Mouse (Mus musculus): ENCODE measurements around the gene Gm5294.

Gene Gm5294

DNA sequence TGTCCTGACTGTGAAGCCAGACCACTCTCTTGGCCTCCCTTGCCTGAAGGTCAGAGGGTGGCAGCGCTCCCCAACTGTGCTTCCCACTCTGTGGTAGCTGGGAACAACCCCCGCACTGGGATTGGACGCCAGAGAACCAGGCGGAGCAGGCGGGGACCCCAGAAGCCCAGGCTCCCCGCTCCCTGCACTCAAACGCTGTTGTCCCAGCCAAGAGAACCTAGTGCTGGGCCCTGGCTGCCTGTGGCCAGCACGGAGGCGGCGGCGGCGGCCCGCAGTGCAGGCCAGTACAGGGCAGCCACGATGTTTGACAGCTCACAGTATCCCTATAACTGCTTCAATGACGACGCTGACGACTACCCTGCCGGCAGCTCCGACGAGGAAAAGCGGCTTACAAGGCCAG, at the start of gene Gm5294:
TSS of gene Gm5294 (plus strand) at position 301 of the 400 bp plus-strand sequence.
- no peak for DNase-seq (ENCODE audit: extremely low spot score, low read depth, low spot score)

- no peak for DNase-seq (ENCODE audit: extremely low spot score, low read depth, low spot score)
Measured at GRCm38 (mm10) chr5:138775096-138775495, 44.8 kb upstream of the Gm5294 start.

- no peak for DNase-seq (ENCODE audit: extremely low spot score, low read depth, low spot score)
Measured at GRCm38 (mm10) chr5:138776346-138776745, 43.5 kb upstream of the Gm5294 start.

- no peak for DNase-seq (ENCODE audit: extremely low spot score, low read depth, low spot score)
Measured at GRCm38 (mm10) chr5:138778731-138779463, 41.0 kb upstream of the Gm5294 start.

- no peak for DNase-seq (ENCODE audit: extremely low spot score, low read depth, low spot score)
Measured at GRCm38 (mm10) chr5:138779655-138780054, 40.2 kb upstream of the Gm5294 start.

GRCm38 (mm10) chr5:138782697-138783096, 37.2 kb upstream of the Gm5294 start:
- DNase-seq (ENCODE audit: extremely low spot score, low read depth, low spot score) = no peak

- DNase-seq (ENCODE audit: extremely low spot score, low read depth, low spot score) = no peak
Measured at GRCm38 (mm10) chr5:138783181-138783580, 36.7 kb upstream of the Gm5294 start.

DNA sequence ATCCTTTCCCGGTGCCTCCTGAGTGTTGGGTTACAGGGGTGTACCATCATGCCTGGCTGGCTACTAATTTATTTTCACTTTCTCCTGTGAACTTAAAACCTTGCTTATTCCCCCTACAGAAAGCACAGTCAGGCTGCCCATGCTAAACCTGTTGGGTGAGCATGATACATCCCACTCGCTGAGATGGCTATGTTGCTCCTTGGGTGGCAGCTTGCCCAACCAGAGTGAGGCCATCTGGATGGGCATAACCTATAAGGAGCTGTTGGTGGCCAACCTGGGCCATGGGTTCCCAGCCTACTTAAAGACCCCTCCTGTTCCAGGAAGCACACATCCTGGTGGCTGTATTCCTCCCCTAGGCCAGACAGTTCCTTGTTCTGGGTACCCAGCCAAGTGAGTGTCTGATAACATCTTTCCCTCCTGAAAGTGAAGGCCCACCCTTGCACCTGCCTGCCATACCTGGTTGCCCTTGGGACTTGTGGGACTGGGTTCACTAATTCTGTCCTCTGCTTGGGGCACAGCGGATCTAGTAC, 33.8 kb upstream of the Gm5294 start:
- DNase-seq (ENCODE audit: extremely low spot score, low read depth, low spot score) = no peak

DNA sequence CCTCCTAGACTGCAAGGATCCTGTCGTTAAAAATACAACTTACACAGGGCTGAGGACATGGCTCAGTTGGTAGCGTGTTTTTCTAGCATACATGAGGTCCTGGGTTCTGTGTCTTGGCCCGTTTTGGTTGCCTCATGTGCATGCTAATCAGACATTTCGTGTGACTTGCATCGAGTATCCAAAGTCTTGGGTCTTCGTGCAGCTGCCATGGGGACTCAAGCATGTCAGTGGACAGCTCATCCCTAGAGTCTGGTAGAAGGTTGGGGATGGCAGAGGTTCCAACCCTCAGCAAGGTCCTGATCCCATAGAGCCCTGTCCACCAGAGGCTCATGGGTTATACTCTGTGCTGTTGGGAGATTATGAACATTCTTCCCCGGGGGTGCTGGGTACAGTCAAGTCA, 32.2 kb upstream of the Gm5294 start:
- no peak for DNase-seq (ENCODE audit: extremely low spot score, low read depth, low spot score)

DNA sequence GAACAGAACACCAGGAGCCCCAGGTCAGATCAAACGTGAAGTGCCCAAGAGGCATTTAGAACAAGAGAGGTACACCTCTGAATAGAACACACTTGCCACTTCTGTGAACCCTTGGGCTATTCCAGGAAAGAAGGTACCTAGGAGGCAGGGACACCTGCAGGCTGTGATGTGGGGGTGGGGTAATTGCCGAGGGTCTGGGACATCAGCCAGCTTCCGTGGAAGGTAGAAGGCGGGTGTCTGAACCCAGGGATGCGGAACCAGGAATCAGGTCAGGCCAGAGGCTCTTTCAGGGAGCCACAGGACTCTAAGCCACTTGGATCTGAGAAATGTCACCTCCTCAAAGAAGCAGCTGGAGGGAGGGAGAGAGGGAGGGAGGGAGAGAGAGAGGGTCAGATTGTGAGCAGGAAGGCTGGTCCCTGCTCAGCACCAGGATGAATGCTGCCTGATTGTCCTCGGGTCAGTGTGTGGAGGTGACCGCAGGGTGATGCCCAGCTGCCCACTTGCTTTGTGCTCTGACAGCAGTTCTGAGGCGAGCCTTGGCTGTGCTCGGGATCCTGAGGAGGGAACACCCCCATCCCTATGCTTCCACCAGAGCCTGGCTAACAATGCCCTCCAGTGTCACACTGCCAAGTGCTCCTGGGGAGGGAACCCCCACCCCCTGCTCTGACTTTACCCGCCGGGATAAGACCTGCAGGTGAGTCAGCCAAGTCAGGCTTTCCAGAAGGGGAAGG, 31.2 kb upstream of the Gm5294 start:
- no peak for DNase-seq (ENCODE audit: extremely low spot score, low read depth, low spot score)

DNA sequence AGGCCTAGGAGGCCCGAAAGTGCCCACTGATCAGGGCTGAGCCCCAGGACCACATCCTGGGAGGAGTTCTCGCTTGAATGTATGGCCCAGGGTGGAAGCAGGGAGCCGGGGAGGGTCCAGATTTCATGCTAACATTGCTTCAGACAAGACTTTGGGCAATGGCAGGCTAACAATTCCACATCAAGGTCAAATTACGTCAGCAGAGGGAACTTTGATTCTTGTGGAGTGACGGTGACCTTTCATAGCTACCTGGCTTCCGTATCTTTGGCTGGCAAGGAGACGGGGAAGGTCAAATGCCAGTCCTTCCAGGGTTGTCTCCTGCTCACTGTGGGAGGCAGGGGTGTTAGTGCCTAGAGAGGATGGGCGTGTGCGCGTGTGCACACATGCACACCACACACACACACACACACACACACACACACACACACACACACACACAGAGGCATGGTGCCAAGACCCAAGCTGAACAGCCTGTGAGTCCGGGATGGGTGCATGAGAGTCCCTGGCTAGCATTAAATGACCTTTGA, 28.9 kb upstream of the Gm5294 start:
- DNase-seq (ENCODE audit: extremely low spot score, low read depth, low spot score) = no peak

DNA sequence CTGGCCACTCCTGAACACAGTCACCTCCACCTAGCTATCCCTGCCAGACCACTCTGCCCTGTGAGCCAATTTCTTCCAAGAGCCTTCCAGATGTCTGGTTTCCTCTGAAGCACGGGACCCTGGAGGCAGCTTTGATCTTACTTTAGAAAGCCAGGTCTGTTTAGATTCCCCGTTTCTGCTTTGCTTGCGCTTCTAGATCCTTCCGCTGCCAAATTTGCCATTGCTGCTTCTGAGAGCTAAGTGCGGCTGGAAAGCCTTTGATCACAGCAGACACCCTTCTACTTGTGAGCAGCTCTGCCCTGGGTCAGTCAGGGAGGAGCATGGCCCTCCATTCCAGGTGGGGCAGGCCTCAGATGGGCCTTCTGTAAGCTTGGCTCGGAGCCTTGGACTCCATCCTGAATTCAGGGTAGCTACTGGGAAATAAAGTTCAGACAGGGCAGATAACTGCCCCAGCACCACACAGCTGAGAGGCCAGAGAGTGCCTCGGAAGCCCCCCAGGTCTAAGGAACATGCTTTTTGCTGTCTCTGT, 18.2 kb upstream of the Gm5294 start:
- no peak for DNase-seq (ENCODE audit: extremely low spot score, low read depth, low spot score)

- no peak for DNase-seq (ENCODE audit: extremely low spot score, low read depth, low spot score)
Measured at GRCm38 (mm10) chr5:138804286-138804685, 15.6 kb upstream of the Gm5294 start.

GRCm38 (mm10) chr5:138809767-138810166, 10.1 kb upstream of the Gm5294 start:
- no peak for DNase-seq (ENCODE audit: extremely low spot score, low read depth, low spot score)

DNA sequence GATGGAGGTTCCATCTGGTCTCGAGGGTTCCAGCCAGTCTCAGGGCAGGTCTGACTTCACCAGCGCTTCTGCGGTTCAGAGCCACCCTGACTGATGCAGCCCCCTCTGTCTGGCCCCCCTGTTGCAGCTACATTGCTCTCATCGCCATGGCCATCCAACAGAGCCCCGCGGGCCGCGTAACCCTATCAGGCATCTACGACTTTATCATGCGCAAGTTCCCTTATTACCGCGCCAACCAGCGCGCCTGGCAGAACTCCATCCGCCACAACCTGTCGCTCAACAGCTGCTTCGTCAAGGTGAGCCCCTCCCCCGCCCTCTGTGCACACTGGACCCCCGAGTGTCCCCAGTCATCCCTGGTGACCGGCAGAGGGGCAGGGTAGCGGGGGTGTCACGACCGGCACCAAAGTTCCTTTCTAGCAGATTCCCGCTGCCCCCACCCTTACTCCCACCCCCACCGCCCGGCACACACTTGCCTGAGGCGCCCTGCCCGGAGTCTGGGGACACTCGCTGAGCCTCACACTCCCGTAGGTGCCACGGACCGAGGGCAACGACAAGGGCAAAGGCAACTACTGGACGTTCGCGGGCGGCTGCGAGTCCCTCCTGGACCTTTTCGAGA, 945 bp downstream of the Gm5294 start:
- DNase-seq (ENCODE audit: extremely low spot score, low read depth, low spot score) = no peak

DNA sequence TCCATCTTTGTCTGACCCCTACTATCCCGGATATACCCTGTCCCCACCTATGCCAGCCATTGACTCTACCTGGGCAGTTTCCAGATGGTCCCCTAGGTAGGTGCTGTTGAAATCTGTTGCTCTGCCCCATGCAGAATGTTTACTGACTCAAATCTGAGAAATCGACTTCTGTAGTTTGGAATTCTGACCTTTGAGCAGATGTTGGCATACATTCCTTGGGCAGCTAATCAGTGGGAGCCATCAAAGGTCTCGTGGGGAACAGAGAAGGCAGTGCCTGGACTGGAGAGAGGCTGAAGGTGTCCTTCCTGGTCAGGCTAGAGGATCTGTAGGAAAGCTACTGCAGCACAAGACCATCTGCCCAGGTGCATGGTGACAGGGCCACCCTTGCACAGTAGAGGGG, 5.2 kb downstream of the Gm5294 start:
- no peak for DNase-seq (ENCODE audit: extremely low spot score, low read depth, low spot score)

- no peak for DNase-seq (ENCODE audit: extremely low spot score, low read depth, low spot score)
Measured at GRCm38 (mm10) chr5:138833406-138833805, 13.5 kb downstream of the Gm5294 start.

- DNase-seq (ENCODE audit: extremely low spot score, low read depth, low spot score) = no peak
Measured at GRCm38 (mm10) chr5:138834910-138835309, 15.0 kb downstream of the Gm5294 start.

GRCm38 (mm10) chr5:138840981-138841380, 21.1 kb downstream of the Gm5294 start:
- no peak for DNase-seq (ENCODE audit: extremely low spot score, low read depth, low spot score)

DNA sequence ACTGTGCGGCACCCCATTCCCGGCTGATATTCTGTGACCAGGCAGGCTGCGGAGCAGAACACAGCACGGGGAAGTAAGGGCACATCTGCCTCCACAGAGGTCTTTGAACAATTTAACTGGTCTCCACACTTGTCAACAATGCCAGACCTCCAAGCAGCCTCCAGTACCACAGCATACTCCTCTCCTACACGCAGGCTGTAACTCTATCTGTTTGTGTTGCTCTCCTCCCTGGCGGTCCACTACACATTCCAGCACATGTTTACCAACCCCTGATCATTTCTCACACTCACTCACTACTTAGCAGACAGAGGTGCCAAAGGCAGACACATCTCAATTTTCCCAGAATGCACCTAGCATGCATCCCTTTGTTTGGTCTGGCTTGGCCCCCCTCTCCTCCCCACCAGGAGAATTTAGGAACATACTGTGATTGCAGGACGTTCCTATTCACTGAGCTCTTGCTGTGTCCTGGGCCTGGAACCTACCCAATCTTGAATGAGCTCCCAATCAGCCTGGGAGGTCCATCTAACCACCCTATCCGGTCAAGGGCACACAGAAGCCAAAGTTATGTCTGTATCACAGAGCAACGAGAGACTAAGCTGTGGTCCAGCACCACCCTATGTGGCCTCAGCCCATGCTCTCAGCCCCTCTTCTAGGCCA, 23.4 kb downstream of the Gm5294 start:
- DNase-seq (ENCODE audit: extremely low spot score, low read depth, low spot score) = no peak

- DNase-seq (ENCODE audit: extremely low spot score, low read depth, low spot score) = no peak
Measured at GRCm38 (mm10) chr5:138846506-138846905, 26.6 kb downstream of the Gm5294 start.
